Mouse (Mus musculus) common myeloid progenitor, adult 5-6 weeks (primary cell): Measurements from ENCODE around the gene Glce. TPM values are rescaled to one million over a fixed set of nuclear protein-coding genes. Genes with fewer than 3 reads are reported as not detected.

ENCODE experiments used
- ATAC-seq: replicated peaks from 2 replicates; pipeline ENCODE4 v1.8.0; 2016; ENCODE audit warnings: low read depth, mild to moderate bottlenecking, moderate TSS enrichment, inconsistent platforms; ENCODE audit not compliant: poor library complexity, severe bottlenecking
- total RNA-seq: library from RNA; stranded (forward); fragments of 200-1000, 187-1606 nt; gene quantifications from 2 replicates; pipeline ENCODE4 v1.2.3, GENCODE M21; 2017

Glce gene
- total RNA-seq, 1 experiment from 2014 or later = 11.6 TPM

DNA sequence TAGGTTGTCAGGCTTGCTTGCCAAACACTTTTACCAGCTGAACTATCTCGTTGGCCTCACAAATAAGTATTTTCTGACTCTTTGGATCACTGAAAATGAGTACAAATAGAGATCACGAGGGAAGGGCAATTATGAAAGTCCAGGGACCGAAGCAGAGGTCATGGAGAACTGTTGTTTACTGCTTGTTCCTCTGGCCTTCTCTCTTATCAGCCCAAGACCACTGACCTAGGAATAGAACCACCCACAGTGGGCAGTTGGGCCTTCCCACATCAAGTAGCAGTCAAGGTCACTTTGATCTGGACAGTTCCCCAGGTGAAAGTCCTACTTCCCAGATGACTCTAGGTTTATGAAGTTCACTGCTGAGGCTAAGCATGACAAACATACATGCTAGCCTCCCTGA, 80.3 kb downstream of the Glce start:
- no peak for ATAC-seq

DNA sequence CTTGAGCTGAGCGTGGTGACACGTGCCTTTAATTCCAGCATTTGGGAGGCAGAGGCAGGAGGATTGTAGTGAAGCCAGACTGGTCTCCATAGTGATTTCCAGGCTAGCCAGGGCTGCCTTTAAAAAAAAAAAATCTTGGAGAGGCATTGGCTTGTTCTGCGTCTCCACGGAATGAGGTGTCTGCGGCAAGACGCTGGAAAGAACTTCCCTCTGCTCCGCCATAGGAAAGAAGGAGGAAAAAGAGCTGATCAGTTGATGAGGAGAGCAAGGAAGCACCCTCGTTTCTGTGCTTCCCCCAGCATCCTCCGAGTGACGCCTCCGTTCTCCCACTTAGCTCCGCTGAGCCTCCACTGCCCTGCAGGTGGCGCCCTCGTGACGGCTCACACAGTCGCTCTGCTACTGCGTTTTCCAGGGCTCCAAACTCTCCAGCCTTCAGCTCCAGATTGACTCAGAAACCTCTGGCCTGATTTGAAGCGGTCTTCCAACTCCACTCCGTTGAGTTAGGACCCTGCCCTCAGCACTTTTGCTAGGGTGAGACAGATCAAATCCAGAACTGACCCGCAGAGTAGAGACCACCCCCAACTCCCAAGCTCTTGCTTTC, 82.3 kb downstream of the Glce start:
- ATAC-seq = peak; percentile 98

DNA sequence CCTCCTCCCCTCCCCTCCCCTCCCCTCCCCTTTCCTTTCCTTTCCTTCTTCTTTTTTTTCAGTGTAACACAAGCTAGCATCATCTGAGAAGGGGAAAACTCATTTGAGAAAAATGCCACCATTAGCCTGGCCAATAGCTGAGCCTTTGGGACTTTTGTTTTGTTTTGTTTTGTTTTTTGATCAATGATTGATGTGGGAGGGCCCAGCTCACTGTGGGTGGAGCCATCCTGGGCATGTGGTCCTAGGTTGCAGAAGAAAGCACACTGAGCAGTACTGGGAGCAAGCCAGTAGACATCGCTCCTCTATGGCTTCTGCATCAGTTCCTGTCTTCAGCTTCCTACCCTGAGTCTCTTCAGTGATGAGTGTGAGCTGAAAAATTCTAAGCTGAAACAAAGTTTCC, 86.6 kb downstream of the Glce start:
- ATAC-seq = no peak

DNA sequence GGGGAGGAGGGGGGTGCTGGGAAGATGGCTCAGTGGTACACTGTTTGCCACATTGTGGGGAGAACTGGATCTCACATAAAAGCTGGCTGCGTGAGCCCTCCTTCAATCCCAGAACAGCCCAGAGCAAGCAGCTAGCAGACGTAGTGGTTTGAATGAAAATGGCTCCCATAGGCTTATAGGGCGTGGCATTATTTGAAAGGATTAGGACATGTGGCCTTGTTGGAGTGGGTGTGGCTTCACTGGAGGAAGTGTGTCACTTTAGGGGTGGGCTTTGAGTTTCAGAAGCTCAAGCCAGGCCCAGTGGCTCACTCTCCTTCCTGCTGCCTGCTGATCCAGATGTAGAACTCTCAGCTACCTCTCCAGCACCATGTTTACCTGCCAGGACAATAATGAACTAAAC, 90.2 kb downstream of the Glce start:
- no peak for ATAC-seq

DNA sequence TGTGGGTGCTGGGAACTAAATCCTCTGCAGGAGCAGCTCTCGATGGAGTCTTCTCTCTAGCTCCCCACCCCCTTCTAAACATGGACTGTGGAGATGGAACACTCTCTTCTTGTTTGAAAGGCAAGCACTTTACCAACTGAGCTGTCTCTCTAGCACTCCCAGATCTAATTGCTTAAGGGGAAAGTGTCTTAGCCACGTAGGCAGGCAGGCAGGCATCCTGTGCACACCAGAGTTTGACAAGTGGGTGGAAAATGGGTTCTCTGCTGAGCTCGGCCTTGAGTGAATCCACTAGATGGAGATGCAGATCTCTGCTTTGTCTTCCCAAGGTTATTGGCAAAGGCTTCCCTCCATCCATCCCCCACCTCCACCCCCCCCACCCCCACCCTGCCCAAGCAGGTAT, 94.4 kb downstream of the Glce start:
- ATAC-seq = no peak

DNA sequence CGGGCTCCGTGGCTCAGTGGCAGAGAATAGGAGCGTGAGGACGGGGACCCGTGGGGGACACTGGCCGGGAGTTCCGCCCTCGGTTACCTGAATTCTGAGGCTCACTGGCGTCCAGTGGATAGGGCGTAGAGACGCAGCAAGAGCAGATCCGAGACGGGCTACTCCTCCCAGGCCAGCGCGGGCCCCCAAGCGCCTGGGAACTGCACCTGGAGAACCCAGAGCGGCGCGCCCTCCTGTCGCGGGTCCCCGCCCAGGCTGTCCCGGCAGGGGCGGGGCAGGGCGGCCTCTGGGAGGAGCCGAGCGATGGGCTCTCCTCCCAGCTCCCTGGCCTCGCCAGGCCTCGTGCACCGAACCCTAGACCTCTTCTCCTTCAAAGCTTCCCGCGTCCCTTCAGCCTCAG, 95.9 kb downstream of the Glce start, which contains the start of gene Paqr5:
Gene Paqr5, minus strand, starts transcription at position 257 of the 400 bp plus-strand sequence.
- peak; percentile 74 for ATAC-seq

DNA sequence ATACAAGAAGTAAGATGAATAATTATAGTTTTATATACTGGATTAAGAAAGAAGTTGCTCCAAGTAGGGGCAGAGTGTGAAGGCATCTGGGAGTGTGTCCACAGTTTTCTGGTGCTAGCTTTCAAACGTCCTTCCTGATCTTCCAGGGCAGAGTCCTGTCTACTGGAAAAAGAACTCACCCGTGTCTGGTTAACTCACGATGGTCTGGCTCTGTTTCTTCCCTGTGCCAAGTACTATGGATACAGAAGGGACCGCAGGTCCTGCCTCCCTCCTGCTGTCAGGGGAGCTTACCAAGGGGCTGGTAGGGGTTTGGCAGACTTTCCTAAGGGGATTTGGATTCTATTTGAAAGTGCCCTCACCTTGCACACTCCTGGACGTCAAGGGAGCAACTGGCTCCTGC, 97.4 kb downstream of the Glce start:
- ATAC-seq = no peak

DNA sequence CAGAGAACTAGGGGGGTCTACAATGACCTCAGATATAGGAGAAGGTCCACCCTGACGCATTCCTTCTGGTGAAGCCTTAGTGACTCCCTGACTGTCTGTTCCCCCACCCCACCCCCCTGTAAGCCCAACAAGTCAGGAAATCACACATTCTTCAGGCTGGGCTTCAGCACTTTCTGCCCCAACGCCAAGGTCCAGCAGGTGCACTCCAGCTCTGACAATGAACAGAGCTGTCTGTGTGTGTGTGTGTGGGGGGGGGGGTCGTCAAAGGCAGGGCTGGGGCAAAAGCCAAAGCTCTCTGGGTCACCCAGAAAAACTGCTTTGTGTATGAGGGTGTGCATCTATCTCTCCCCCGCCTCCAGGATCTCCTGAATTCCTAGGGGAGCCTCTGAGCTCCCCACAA, 98.6 kb downstream of the Glce start:
- ATAC-seq = no peak

DNA sequence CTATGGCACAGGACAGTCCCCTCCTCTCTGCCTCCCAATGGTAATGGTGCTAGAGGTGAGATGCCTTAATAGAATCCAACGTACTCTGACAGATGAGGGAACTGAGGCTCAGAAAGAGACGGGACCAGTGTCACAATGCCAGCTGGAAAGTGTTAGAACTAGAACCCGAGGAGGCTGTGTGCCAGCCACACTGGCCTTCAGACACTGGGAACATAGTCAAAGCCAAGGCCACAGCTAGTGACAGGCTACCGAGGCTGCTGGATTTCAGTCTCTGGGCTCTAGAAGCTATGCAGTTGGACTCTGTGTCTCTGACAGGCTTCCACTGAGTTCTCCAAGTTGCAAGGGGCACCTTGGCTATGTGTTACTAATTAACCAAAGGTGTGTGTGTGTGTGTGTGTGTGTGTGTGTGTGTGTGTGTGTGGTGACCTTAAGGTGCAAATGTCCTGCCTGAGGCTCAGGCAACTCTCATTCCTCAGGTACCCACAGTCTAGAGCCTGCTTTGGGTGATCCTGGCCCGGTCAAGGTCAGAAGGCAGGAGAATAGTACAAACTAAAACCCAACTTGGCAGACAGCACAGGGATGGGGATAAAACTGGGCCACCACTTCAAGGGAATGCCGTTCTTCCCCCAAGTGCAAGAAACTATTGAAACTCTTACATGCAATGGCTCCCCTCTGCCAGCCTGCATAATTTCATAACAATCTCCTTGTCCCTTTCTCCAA, 99.3 kb downstream of the Glce start:
- no peak for ATAC-seq

DNA sequence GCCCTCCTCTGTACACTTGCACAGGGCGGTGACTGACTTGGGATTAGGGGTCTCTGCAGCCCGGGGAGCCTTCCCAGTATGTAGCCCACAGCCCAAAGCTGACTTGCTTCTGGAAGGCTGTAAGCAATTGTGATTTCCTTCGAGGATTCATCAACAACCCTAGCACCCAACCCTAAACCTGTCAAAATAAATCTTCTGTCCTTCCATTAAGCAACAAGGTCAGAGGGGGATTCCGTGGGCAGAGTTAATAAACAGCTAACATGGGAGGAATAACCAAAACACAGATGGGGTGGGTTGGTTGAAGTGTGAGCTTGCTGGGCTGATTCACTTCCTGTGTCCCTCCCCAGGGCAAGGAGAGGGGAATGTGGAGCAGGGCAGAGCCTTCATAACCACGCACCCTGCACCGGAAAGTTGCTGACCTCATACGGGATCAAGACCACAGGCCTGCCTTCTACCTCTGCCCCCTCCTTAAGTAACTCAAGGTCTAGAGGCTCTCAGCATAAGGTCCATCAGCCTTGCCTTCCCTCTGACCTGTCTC, 100.8 kb downstream of the Glce start:
- peak; percentile 33 for ATAC-seq

DNA sequence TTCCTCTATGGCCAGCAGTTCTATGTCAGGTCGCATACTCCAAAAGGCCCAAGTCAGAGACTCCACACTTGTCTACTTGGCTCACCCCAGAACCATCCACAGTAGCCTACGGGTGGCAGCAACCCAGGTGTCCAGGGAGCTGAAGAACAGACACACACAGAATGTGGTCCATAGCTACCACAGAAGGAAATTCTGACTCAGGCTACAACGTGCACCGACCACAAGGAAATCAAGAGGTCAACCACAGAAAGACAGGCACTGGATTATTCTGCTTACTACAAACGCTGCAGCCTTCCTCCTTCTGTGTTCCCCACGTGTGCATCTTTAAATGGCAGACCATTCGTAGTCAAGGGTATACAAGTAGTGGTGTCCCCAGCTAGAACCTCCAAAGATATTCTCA, 102.2 kb downstream of the Glce start:
- peak; percentile 86 for ATAC-seq

DNA sequence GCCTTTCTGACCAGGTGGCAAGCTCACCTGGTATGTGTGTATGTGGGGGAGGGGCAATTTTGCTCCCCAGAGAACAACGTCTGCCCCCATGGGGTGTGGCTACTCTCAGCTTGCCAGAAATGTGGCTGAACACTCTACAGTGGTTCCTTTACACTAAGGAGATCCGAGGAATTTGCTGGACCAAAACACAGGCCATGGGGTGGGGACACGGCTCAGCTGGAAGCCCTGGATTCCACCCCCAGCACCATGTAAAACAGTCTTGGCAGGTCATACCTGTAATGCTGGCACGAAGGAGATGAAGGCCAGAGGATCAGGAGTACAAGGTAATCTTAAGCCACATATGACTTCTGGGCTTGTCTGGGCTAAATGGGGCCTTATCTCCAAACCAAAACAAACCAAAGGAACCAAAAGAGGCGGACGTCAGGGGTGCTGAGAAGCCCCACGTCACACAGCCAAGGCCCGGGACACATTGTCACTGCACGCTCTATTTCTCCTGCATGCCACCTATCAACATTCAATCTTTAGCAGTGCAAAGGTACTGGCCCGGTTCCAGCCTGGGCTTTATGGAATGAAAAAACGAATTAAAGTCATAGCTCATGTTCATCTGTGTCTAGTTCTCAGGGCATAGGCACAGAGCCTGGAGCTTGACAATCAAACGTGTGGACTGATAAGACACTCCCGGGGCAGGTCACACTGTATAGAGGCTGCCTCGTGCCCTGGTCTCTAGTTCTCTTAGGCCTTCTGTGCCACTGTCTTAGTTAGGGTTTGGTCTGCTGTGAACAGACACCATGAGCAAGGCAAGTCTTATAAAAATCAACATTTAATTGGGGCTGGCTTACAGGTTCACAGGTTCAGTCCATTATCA, 104.0 kb downstream of the Glce start:
- ATAC-seq = no peak; the same call in 1 of the 2 replicates

DNA sequence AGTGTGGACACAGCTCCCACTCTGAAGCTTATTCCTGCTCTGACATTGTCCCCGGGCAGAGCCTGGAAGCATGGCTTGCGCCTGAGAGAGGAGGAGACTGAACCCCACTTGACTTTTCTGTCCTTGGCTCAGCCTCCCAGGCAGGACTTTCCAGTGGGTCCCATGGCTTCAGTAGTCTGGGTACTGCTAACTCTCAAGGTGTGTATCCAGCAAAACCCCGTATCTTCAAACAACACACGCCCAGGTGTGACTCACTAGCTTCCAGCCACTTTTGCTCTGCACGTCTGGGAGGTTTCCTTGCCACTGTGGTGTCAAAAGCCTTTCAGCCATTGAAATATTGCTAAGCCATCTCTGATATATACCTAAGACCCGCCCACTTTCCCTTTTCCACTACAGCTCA, 105.1 kb downstream of the Glce start:
- ATAC-seq = no peak

DNA sequence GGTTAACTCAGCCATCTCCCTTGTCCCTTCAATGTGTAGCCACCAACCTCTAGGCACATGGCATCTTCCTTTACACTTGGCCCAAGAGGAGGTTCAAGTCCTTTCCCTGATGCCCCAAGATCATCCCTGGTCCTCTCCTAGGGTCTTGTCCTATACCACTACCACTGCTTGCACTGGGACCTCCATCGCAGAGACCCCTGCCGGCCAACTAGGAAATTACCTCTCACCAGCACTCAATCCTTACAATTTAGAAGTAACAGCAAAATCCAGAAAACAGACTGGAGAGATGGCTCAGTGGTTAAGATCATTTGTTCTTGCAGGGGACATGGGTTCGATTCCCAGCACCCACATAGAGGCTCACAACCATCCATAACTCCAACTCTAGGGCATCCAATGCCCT, 107.0 kb downstream of the Glce start:
- ATAC-seq = no peak

DNA sequence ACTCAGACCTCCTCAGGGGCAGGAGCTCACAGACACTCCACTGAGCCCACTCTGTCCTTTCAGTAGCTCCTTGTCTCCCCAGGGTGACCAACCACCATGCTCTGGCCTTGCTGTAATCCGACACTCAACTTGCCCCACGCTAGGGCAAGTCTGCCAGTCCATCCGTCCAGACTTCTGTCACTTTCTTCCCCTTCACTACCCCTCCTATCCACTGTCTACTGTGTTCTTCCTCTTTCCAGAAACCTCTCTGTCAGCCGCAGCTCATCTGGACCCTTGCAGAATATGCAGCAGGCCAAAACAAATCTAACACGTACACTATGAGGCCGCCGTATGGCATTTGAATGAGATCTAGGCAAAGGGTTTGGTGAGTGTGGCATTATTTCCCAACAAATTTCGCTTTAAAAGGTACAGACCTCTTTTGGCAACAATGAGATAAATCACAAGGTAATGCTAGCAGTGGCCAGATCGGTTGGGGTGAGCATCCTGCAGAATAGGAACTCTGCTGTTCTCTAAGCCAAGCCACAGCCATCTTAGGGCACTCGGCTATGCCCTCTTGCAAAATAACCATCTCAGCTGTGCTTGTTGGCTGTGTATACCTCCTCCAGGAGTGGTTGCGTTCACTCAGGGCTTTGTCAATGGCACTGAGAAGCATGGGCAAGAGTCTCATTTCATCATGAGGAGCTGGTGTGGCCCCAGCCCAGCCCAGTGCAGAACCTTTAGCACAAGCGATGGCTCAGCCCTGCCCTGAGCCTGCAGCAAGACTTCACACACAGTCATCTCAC, 108.9 kb downstream of the Glce start:
- peak; percentile 62 for ATAC-seq

DNA sequence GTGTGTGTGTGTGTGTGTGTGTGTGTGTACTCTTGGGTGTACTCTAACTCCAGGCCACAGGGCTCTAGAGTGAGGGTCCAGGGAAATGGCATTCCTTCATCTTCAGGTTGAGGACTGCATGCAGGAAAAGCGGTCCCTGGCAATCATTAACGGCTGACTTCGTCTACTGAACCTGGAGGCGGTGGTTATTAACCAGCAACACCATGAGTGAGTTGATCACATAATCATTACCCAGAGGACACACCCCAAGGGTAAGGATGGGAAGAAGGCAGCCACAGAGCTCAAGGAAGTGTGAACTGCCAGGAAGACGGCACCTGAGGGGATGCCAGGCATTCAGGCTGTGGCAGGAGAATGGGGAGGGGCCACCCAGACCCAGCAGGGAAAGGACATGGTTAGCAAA, 114.1 kb downstream of the Glce start:
- no peak for ATAC-seq
